Mouse (Mus musculus): ENCODE results near the gene Rragd. TPM values are rescaled to one million over a fixed set of nuclear protein-coding genes. Genes with fewer than 3 reads are reported as not detected.
A peak's percentile ranks its signal among the peaks of the same experiment; 100 is the strongest.
"Not testable (repeated sequence)": the region's sequence is repeated elsewhere in the genome, so short reads cannot be mapped to it uniquely, and the experiment has no call there.

The Rragd gene
- polyA plus RNA-seq, 1 experiment from 2014 or later, result 23.4 TPM

DNA sequence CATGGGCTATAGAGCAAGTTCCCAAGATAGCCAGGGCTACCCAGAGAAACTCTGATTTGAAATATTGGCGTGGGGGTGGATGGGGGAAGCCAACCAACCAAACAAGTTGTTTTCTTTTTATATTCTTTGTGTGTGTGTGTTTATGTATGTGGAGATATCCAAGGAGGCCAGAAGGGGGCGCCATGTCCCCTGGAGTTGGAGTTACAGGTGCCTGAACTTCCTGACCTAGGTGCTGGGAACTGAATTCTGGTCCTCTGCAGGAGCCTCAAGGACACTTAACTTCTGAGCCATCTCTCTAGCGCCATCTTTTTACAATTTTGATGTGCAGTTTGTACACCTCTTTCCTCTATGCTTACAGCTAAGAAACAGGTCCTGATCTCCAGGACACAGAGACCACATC lies 11.3 kb downstream of the Rragd start:
- Histone ChIP-seq H3K9me3 (no peaks in the 10 kb centered on the region), H3K27me3 (replicated peaks) (no peaks in the 10 kb centered on the region), H3K27ac (no peak overlapping the region), H3K4me3 (replicated peaks) (no peak overlapping the region), H3K4me1 (replicated peaks) (no peaks in the 10 kb centered on the region), H3K4me2 (replicated peaks) (no peak overlapping the region), H3K9ac (no peak overlapping the region), H3K36me3 (no peaks in the 10 kb centered on the region)
- ATAC-seq, result no peak
- 79% methylated on average over 3 of the region's 3 CpGs for WGBS

- Histone ChIP-seq H3K27ac (no peak overlapping the region), H3K36me3 (no peaks in the 10 kb centered on the region), H3K27me3 (replicated peaks) (no peaks in the 10 kb centered on the region), H3K4me1 (replicated peaks) (no peaks in the 10 kb centered on the region), H3K9ac (no peak overlapping the region), H3K9me3 (no peaks in the 10 kb centered on the region), H3K4me2 (replicated peaks) (no peak overlapping the region), H3K4me3 (replicated peaks) (no peak overlapping the region)
- 94% methylated on average over 5 of the region's 5 CpGs for WGBS
- ATAC-seq, result no peak
Observed at GRCm38 (mm10) chr4:32996083-32996482, 13.2 kb downstream of the Rragd start.

DNA sequence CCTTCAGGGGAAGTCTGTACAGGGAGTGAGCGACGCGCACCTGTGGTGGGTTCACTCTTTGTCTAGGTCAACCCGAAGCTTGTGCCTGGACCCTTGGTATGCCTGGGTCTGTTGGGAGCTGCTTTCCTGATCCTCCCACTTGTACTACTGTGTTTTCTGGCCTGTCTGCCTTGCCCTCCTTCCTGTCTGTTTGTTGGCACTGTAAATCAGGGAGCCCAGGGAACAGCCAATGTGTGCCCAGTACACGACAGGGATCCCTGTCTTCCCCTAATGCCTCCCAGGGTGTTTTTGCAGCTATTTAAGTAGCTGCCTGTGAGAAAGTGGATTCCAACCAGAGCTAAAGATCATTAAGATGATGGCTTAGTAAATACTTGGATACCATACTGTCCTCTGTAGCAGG lies 14.7 kb downstream of the Rragd start:
- Histone ChIP-seq H3K27ac (no peak overlapping the region), H3K9ac (no peak overlapping the region), H3K36me3 (no peaks in the 10 kb centered on the region), H3K4me3 (replicated peaks) (no peak overlapping the region), H3K4me1 (replicated peaks) (no peaks in the 10 kb centered on the region), H3K27me3 (replicated peaks) (no peaks in the 10 kb centered on the region), H3K4me2 (replicated peaks) (no peak overlapping the region), H3K9me3 (no peaks in the 10 kb centered on the region)
- 79% methylated on average over 5 of the region's 5 CpGs for WGBS
- ATAC-seq, result no peak

DNA sequence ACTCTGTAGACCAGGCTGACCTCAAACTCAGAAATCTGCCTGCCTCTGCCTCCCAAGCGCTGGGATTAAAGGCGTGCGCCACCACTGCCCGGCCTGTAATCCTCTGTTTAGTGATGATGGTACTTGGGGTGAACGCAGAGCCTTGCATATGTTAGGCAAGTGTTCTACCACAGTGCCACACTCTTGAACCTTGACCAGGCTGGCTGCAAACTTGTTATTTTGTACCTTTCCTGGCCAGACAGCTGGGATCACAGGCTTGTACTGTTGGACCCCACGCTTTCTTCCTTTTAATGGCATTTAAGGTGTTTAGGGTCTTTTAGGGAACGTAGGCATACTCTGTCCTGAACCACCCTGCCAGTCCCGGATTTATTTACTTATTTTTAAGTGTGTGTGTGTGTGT lies 16.2 kb downstream of the Rragd start:
- 93% methylated on average over 8 of the region's 8 CpGs for WGBS
- H3K4me2 ChIP-seq (replicated peaks), result no peak overlapping the region
- no peak for ATAC-seq
- H3K4me3 ChIP-seq (replicated peaks), result no peak overlapping the region
- H3K27me3 ChIP-seq (replicated peaks), result no peaks in the 10 kb centered on the region
- no peaks in the 10 kb centered on the region for H3K36me3 ChIP-seq
- no peaks in the 10 kb centered on the region for H3K4me1 ChIP-seq (replicated peaks)
- no peak overlapping the region for H3K27ac ChIP-seq
- H3K9ac ChIP-seq, result no peak overlapping the region
- H3K9me3 ChIP-seq, result no peaks in the 10 kb centered on the region

DNA sequence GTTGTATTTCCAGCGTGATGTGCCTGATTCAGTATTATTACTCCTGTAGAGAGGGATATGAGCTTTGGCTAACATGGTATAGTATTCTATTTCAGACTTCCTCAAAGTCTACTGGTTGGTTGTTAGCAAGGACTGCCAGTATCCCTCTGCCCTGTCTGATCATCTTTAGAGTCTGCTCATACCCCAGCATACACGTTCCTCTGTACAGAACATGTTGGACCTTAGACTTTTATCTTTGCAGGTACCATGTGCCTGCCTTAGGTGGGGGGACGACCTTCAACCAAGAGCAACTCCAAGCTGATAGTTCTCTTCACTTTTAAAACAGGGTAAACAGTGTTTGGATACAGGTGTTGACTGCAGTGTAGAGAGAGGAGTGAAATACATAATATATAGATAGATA lies 19.2 kb downstream of the Rragd start:
- no peak overlapping the region for H3K4me3 ChIP-seq (replicated peaks)
- H3K4me1 ChIP-seq (replicated peaks), result no peaks in the 10 kb centered on the region
- H3K4me2 ChIP-seq (replicated peaks), result no peak overlapping the region
- no peaks in the 10 kb centered on the region for H3K27me3 ChIP-seq (replicated peaks)
- peak; percentile 65 for ATAC-seq
- H3K36me3 ChIP-seq, result no peaks in the 10 kb centered on the region
- no peaks in the 10 kb centered on the region for H3K9me3 ChIP-seq
- no peak overlapping the region for H3K9ac ChIP-seq
- WGBS, result 64% methylated on average over 3 of the region's 3 CpGs
- H3K27ac ChIP-seq, result no peak overlapping the region

GRCm38 (mm10) chr4:33005595-33006470 lies 23.0 kb downstream of the Rragd start:
- not testable (repeated sequence) for H3K9me3 ChIP-seq; H3K27ac ChIP-seq; H3K4me1 ChIP-seq (replicated peaks); H3K27me3 ChIP-seq (replicated peaks); H3K9ac ChIP-seq; H3K4me3 ChIP-seq (replicated peaks); H3K4me2 ChIP-seq (replicated peaks); H3K36me3 ChIP-seq
- peak; percentile 87 for ATAC-seq
- 70% methylated on average over 10 of the region's 10 CpGs for WGBS

GRCm38 (mm10) chr4:33006844-33007243 lies 24.0 kb downstream of the Rragd start:
- Histone ChIP-seq H3K36me3 (no peaks in the 10 kb centered on the region), H3K4me3 (replicated peaks) (no peak overlapping the region), H3K4me1 (replicated peaks) (no peaks in the 10 kb centered on the region), H3K27me3 (replicated peaks) (no peaks in the 10 kb centered on the region), H3K4me2 (replicated peaks) (no peak overlapping the region), H3K9me3 (no peaks in the 10 kb centered on the region), H3K9ac (no peak overlapping the region), H3K27ac (no peak overlapping the region)
- 91% methylated on average over 11 of the region's 11 CpGs for WGBS
- ATAC-seq, result no peak

- Histone ChIP-seq H3K4me2 (replicated peaks) (no peak overlapping the region), H3K4me3 (replicated peaks) (no peak overlapping the region), H3K27me3 (replicated peaks) (no peaks in the 10 kb centered on the region), H3K27ac (no peak overlapping the region), H3K4me1 (replicated peaks) (no peaks in the 10 kb centered on the region), H3K9me3 (no peaks in the 10 kb centered on the region), H3K9ac (no peak overlapping the region), H3K36me3 (no peaks in the 10 kb centered on the region)
- 53% methylated on average over 9 of the region's 9 CpGs for whole genome bisulfite sequencing
- peak; percentile 60 for ATAC-seq
Observed at GRCm38 (mm10) chr4:33007443-33008217, 24.8 kb downstream of the Rragd start.

DNA sequence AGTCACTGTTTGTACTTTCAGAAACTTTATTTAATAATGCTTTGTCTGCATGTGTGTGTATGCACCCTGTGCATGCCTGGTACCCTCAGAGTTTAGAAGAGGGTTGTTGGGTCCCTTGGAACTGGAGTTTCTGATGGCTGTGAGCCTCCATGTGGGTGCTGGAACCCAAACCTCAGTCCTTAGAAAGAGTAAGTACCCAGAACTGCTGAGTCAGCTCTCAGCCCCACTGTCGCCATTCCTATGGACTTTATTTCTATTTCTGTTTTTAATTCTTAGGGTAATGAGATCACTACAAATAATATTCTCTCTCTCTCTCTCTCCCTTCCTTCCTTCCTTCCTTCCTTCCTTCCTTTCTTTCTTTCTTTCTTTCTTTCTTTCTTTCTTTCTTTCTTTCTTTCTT lies 27.2 kb downstream of the Rragd start:
- H3K9me3 ChIP-seq, result no peaks in the 10 kb centered on the region
- no peak overlapping the region for H3K9ac ChIP-seq
- ATAC-seq, result no peak
- H3K27me3 ChIP-seq (replicated peaks), result no peaks in the 10 kb centered on the region
- no peaks in the 10 kb centered on the region for H3K36me3 ChIP-seq
- H3K27ac ChIP-seq, result no peak overlapping the region
- no peaks in the 10 kb centered on the region for H3K4me1 ChIP-seq (replicated peaks)
- H3K4me2 ChIP-seq (replicated peaks), result no peak overlapping the region
- 87% methylated on average over 1 of the region's 1 CpGs for WGBS
- H3K4me3 ChIP-seq (replicated peaks), result no peak overlapping the region

GRCm38 (mm10) chr4:33012484-33012883 lies 29.6 kb downstream of the Rragd start:
- no peaks in the 10 kb centered on the region for H3K9me3 ChIP-seq
- no peak overlapping the region for H3K27ac ChIP-seq
- no peak for ATAC-seq
- no peaks in the 10 kb centered on the region for H3K4me1 ChIP-seq (replicated peaks)
- no peak overlapping the region for H3K4me2 ChIP-seq (replicated peaks)
- no peaks in the 10 kb centered on the region for H3K36me3 ChIP-seq
- 89% methylated on average over 4 of the region's 4 CpGs for WGBS
- no peak overlapping the region for H3K4me3 ChIP-seq (replicated peaks)
- H3K27me3 ChIP-seq (replicated peaks), result no peaks in the 10 kb centered on the region
- no peak overlapping the region for H3K9ac ChIP-seq

GRCm38 (mm10) chr4:33018361-33018999 lies 35.6 kb downstream of the Rragd start:
- Histone ChIP-seq H3K27ac (no peak overlapping the region), H3K4me3 (replicated peaks) (no peak overlapping the region), H3K4me2 (replicated peaks) (no peak overlapping the region), H3K9me3 (no peaks in the 10 kb centered on the region), H3K36me3 (no peaks in the 10 kb centered on the region), H3K4me1 (replicated peaks) (no peaks in the 10 kb centered on the region), H3K9ac (no peak overlapping the region), H3K27me3 (replicated peaks) (no peaks in the 10 kb centered on the region)
- peak; percentile 90 for ATAC-seq
- 52% methylated on average over 9 of the region's 9 CpGs for WGBS

DNA sequence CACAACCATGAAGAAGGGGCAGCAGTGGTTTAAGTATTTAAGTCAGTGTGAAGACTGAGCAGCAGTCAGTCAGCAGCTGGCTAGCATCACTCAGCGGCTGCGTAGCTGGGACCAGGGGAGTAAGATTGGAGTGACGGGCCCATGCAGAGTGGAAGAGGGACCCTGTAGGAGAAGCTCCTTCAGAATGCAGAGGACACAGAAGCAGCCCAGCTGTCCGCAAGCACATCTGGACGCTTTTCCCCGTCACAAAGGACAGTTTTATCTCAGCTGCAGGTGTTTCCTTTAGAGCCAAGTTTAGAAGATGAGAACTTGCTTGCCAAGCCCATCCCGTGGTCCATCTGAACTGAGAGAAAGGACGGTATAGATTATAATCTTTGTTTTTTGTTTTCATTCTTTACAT lies 41.6 kb downstream of the Rragd start:
- 76% methylated on average over 8 of the region's 8 CpGs for WGBS
- Histone ChIP-seq H3K4me1 (replicated peaks) (no peaks in the 10 kb centered on the region), H3K36me3 (no peaks in the 10 kb centered on the region; the same call in 1 of the 2 replicates), H3K9me3 (no peaks in the 10 kb centered on the region), H3K4me2 (replicated peaks) (no peak overlapping the region), H3K27me3 (replicated peaks) (no peaks in the 10 kb centered on the region), H3K27ac (no peak overlapping the region), H3K4me3 (replicated peaks) (no peak overlapping the region), H3K9ac (no peak overlapping the region)
- ATAC-seq, result no peak
